Mouse (Mus musculus): Measurements from ENCODE around the gene Snap29.
A peak's percentile ranks its signal among the peaks of the same experiment; 100 is the strongest.

- TF ChIP-seq CTCF (conservative IDR thresholded peaks at IDR 0.05 in 1 of 2, IDR thresholded peaks at IDR 0.05 in 1 of 2; ENCODE audit: low read depth in 2 of 2, low read length in 2 of 2) = peak; percentile 50 to 79
- TF ChIP-seq MAX (IDR thresholded peaks at IDR 0.05; ENCODE audit: low read length) = peak; percentile 38; the same call in 1 of the 2 replicates
- TF ChIP-seq EP300 (IDR thresholded peaks at IDR 0.05; ENCODE audit: low read length) = no peak
- TF ChIP-seq KAT2A (IDR thresholded peaks at IDR 0.05; ENCODE audit: insufficient replicate concordance, low read length) = no peak
- TF ChIP-seq MXI1 (IDR thresholded peaks at IDR 0.05; ENCODE audit: low read depth, low read length) = 0 out of 2 replicates have a peak, but pooled peaks have one; percentile 35
Observed at GRCm38 (mm10) chr16:17432576-17432975, 26.8 kb downstream of the Snap29 start.
